Comparison of ENCODE assay signal across 8 mouse cellular contexts in genomic region chr1:91802406-91803121, GRCm38 (mm10). TPM values are rescaled to one million over a fixed set of nuclear protein-coding genes. Genes with fewer than 3 reads are reported as not detected.
DNase-seq lines count a peak whose midpoint lies in the region; ATAC-seq lines count a peak whose summit lies in the region.

No protein-coding gene starts in this region.

- intact Hi-C loops in heart, postnatal 10 days (cut with DNase I) = no loop called here

- peak overlapping the region; percentile 88 for H3K4me2 ChIP-seq in heart, embryonic 15.5 days
- H3K4me2 ChIP-seq in hindbrain, embryonic 12.5 days (replicated peaks) = peak overlapping the region; percentile 77

- H3K27ac ChIP-seq in heart, embryonic 15.5 days = no peak overlapping the region
- no peak overlapping the region for H3K27ac ChIP-seq in hindbrain, embryonic 12.5 days

- H3K4me1 ChIP-seq in heart, embryonic 15.5 days (replicated peaks) = peaks cover 22% of the 10 kb centered on the region
- peaks cover 30% of the 10 kb centered on the region for H3K4me1 ChIP-seq in hindbrain, embryonic 12.5 days

- peak overlapping the region; percentile 15; the same call in 1 of the 2 replicates for H3K9ac ChIP-seq in heart, embryonic 15.5 days
- H3K9ac ChIP-seq in hindbrain, embryonic 12.5 days = peak overlapping the region; percentile 2; the same call in 1 of the 2 replicates

- H3K36me3 ChIP-seq in heart, embryonic 15.5 days = no peaks in the 10 kb centered on the region
- H3K36me3 ChIP-seq in hindbrain, embryonic 12.5 days = no peaks in the 10 kb centered on the region

- peak overlapping the region; percentile 56 for H3K4me3 ChIP-seq in heart, embryonic 15.5 days
- peak overlapping the region; percentile 42 for H3K4me3 ChIP-seq in hindbrain, embryonic 12.5 days

- no peak for ATAC-seq in heart, embryonic 15.5 days (replicated peaks; ENCODE audit: insufficient number of reproducible peaks, insufficient read depth, low FRiP score, low read depth)
- no peak for ATAC-seq in hindbrain, embryonic 12.5 days (ENCODE audit: low FRiP score)
- ATAC-seq in megakaryocyte, adult 5-6 weeks (ENCODE audit: poor library complexity, severe bottlenecking) = no peak

- no peaks in the 10 kb centered on the region for H3K9me3 ChIP-seq in heart, embryonic 15.5 days (replicated peaks)
- no peaks in the 10 kb centered on the region for H3K9me3 ChIP-seq in hindbrain, embryonic 12.5 days (replicated peaks)

- WGBS in heart, embryonic 15.5 days = 9% methylated on average over 30 of the region's 30 CpGs
- WGBS in hindbrain, embryonic 12.5 days = 7% methylated on average over 30 of the region's 30 CpGs

- H3K27me3 ChIP-seq in heart, embryonic 15.5 days = peaks cover 72% of the 10 kb centered on the region
- H3K27me3 ChIP-seq in hindbrain, embryonic 12.5 days = peaks cover 57% of the 10 kb centered on the region

- DNase-seq in heart, postnatal 10 days = no peak
- DNase-seq in brain, adult 2 months (ENCODE audit: low read depth, low spot score) = peak; percentile 5
- peak; percentile 47 for DNase-seq in neural tube, embryonic 10.5 days (ENCODE audit: extremely low spot score, low spot score)
- DNase-seq in B cell, adult 2 months = no peak
- DNase-seq in left cerebral cortex, adult 18-20 months (ENCODE audit: low spot score in 2 of 2) = no peak

RNA-seq across cellular contexts. Expression of gene Twist2, which starts 1.3 kb away (rescaled TPM):
- polyA plus RNA-seq in heart, embryonic 15.5 days (2015; fragmentation: Nextera tagmentation; extraction: Ambion mirVana) = 2.9 and 5.2 TPM in 2 replicates
- total RNA-seq in heart, postnatal 10 days (2021) = 1 to 10 TPM; 3.7 to 5.5 TPM
- 22.6 and 26.7 TPM in 2 replicates for polyA plus RNA-seq in hindbrain, embryonic 12.5 days (2016; fragmentation: Nextera tagmentation; extraction: Ambion mirVana)
- not detected in 2 replicates for total RNA-seq in megakaryocyte, adult 5-6 weeks (2015)
- not detected in 2 replicates for total RNA-seq in megakaryocyte, adult 5-6 weeks (2017)
- total RNA-seq in left cerebral cortex, adult 18-20 months (2021) = 1 to 10 TPM; 1.1 to 1.8 TPM

Comparison
In these comparisons a context has a peak if more than half of its experiments do, and no peak if none do; other contexts are left out.
1. DNase-seq: peak in brain, adult 2 months (single experiment) and neural tube, embryonic 10.5 days (single experiment); none in heart, postnatal 10 days (0 of 2), B cell, adult 2 months (0 of 2) and left cerebral cortex, adult 18-20 months (0 of 2).